Mouse (Mus musculus) layer of hippocampus, adult 2 months (tissue): Measurements from ENCODE around the gene A830018L16Rik. TPM values are rescaled to one million over a fixed set of nuclear protein-coding genes. Genes with fewer than 3 reads are reported as not detected.

Source experiments
- DNase-seq, 2 experiments: peaks; one replicate each; pipeline ENCODE4 v3.0.0; 2022; ENCODE audit warnings: low spot score in 2 of 2
- H3K27ac ChIP-seq: fragments of 200-600 bp; 2 replicates; pipeline ENCODE4 v1.8.1; 2022
- H3K4me3 ChIP-seq: fragments of 200-600 bp; 2 replicates; pipeline ENCODE4 v1.8.1; 2022; ENCODE audit warnings: mild to moderate bottlenecking
- CTCF ChIP-seq: fragments of 200-600 bp; conservative IDR thresholded peaks from 2 replicates; pipeline ENCODE4 v1.8.1; 2022; ENCODE audit warnings: antibody characterized with exemption, mild to moderate bottlenecking, moderate library complexity
- total RNA-seq, 2 experiments: library from RNA; stranded (reverse); gene quantifications; 2 replicates each; pipeline ENCODE4 v1.2.3; 2021

The A830018L16Rik gene
- total RNA-seq, 2 experiments from 2014 or later, result 116 to 123 TPM

GRCm38 (mm10) chr1:11744749-11745314 lies 330.9 kb downstream of the A830018L16Rik start:
- DNase-seq, result no peak
- Histone ChIP-seq H3K27ac (no peak overlapping the region), H3K4me3 (no peak overlapping the region)
- no peak for TF ChIP-seq CTCF

DNA sequence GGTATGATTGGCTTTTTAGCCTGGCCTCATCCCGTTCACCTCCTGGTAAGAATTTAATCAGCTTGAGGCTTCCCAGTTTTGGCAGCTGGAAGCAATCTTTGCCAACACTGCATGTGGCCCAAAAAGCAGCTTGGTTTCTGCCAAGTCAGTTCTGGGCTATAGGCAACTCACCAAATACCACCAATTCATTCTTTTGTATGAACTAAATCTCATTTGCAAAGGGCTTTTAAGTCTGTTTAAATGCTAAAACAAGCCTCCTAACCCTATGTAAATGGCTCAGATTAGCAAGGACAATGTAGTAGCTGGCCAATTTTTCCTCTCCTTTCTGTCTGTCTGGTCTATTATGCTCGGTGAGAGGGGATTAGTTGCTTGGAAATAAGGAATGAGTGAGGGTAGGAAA lies 334.5 kb downstream of the A830018L16Rik start:
- H3K4me3 ChIP-seq, result no peak overlapping the region
- no peak for TF ChIP-seq CTCF
- H3K27ac ChIP-seq, result no peak overlapping the region
- no peak for DNase-seq

- H3K27ac ChIP-seq, result no peak overlapping the region
- no peak for TF ChIP-seq CTCF
- no peak for DNase-seq
- H3K4me3 ChIP-seq, result no peak overlapping the region
These were observed 336.2 kb downstream of the A830018L16Rik start for GRCm38 (mm10) chr1:11750065-11750464.

DNA sequence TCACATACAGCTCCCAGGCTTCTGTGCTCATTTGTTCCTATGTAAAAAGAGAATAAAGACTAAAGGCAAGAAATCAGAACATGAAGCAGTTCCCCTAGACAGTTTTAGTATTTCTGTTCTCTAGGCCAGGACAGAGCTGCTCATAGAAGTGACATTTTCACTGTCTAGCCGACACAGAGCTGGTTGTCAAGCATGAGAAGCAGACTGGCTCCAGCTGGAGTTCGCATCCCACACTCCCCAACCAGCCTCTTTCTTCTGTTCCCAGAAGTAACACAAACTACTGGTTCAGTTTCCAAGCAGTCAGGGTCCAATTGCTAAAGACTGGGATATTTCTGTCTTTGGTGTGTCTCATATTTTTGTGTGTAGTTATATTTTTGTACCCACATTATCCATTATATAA lies 336.7 kb downstream of the A830018L16Rik start:
- Histone ChIP-seq H3K27ac (no peak overlapping the region), H3K4me3 (no peak overlapping the region)
- no peak for DNase-seq
- no peak for TF ChIP-seq CTCF

- no peak for TF ChIP-seq CTCF
- H3K4me3 ChIP-seq, result no peak overlapping the region
- no peak overlapping the region for H3K27ac ChIP-seq
- DNase-seq, result no peak
These were observed 338.1 kb downstream of the A830018L16Rik start for GRCm38 (mm10) chr1:11751996-11752395.

DNA sequence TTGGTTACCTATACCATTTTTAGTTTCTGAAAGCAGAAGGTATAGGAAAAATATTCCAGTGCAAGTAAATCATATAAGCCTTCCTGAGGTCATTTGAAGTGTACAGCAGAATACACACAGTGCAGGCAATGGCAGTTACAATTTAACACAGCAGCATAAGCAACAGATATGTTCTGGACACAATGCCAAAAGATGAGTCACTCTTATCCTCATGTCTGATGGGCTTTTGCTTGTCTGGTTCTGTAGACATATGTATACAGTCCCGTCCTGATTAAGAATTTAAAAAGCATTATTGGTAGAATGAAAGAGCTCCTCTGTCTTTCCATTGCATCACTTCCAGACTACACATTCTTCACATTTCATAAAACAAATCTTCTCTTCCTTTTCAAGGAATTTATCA lies 374.4 kb downstream of the A830018L16Rik start:
- no peak for TF ChIP-seq CTCF
- no peak for DNase-seq
- Histone ChIP-seq H3K27ac (no peak overlapping the region), H3K4me3 (no peak overlapping the region)

DNA sequence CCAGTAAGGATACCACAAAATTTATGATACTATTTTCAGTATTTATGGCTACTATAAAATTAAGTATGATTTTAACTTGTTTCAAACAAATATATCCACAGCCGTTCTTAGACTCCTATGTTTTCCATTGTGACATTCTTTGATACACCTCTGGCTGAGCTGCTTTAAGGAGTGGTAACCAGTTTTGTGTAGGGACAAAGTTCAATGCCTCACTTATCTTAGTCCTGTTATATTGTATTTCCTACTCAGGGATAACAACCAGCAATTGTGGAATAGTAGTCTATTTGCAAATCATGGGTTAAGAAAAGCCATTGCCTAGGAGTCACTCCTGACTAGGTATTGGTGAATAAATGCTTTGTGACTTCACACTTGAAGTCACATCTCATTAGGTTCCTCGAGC lies 378.9 kb downstream of the A830018L16Rik start:
- H3K27ac ChIP-seq, result no peak overlapping the region
- no peak for TF ChIP-seq CTCF

DNA sequence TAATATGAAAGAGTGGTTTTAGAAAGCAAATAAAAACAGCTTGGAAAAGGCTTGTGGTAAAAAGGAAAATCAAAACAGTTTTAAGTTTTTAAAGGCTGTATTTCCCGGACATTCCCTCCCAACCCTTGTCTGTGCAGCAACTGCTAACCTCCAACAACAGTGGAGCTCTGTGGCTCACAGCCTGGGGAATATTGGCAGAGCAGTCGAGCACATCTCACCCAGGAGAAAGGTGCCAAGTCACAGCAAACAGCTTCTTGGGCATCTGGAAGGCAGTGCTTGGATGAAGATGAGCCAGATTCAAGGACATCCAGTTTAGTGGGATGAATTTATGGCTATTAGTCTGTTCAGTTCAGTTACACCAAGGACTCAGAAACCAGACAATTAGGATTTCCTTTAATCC lies 381.8 kb downstream of the A830018L16Rik start:
- TF ChIP-seq CTCF, result no peak
- H3K4me3 ChIP-seq, result no peak overlapping the region
- no peak overlapping the region for H3K27ac ChIP-seq
- DNase-seq, result no peak

More for the DNA sequence above, 378.9 kb downstream of the A830018L16Rik start:
- no peak for DNase-seq
- H3K4me3 ChIP-seq, result no peak overlapping the region

- Histone ChIP-seq H3K27ac (no peak overlapping the region), H3K4me3 (no peak overlapping the region)
- no peak for DNase-seq
- no peak for TF ChIP-seq CTCF
These were observed 458.9 kb downstream of the A830018L16Rik start for GRCm38 (mm10) chr1:11872847-11873246.

DNA sequence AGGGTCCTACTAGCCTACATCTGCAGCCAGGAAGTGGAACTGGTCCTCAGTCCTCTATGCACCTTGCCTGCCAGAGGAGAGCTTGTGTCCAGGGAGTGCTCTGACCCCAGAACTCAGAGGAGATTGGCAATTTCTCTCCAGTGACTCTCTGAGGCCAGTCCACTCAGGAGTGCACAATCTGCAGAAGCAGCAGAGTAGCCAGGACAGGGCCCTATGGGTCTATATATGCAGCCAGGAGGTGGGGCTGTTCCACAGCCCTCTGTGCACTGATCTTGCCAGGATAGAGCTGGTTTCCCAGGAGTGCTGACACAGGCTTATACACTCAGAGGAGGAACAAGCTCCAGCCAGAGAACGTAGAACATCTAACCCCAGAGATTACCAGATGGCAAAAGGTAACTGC lies 459.7 kb downstream of the A830018L16Rik start:
- H3K4me3 ChIP-seq, result no peak overlapping the region
- no peak for TF ChIP-seq CTCF

GRCm38 (mm10) chr1:11881706-11882105 lies 467.8 kb downstream of the A830018L16Rik start:
- no peak overlapping the region for H3K27ac ChIP-seq
- DNase-seq, result no peak
- no peak overlapping the region for H3K4me3 ChIP-seq
- no peak for TF ChIP-seq CTCF

More for the DNA sequence above, 459.7 kb downstream of the A830018L16Rik start:
- DNase-seq, result no peak
- H3K27ac ChIP-seq, result no peak overlapping the region

- Histone ChIP-seq H3K4me3 (no peak overlapping the region), H3K27ac (no peak overlapping the region)
- TF ChIP-seq CTCF, result no peak
- DNase-seq, result peak; percentile 5 to 12
These were observed 481.8 kb downstream of the A830018L16Rik start for GRCm38 (mm10) chr1:11895715-11896114.

DNA sequence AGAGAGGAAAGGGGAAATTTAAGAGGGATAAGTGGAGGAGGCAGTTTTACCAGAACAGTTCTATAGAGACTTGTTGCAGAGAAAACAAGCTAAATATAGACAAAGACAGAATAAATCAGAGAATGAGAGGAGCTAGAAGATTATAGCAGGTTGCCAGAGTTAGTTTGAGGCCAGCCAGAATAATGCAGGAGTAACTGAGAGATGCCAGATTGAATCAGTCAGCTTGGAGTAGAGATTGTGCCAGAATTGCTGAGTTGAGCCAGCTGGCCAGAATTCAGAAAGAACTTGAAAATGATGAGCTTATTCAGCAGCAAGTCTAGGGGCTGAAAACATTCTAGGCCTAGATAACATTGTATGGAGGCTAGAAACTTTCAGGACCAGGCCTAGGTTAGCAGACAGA lies 502.0 kb downstream of the A830018L16Rik start:
- Histone ChIP-seq H3K27ac (no peak overlapping the region), H3K4me3 (no peak overlapping the region)
- no peak for TF ChIP-seq CTCF
- DNase-seq, result no peak

- TF ChIP-seq CTCF, result no peak
- H3K27ac ChIP-seq, result no peak overlapping the region
- no peak for DNase-seq
These were observed 523.1 kb downstream of the A830018L16Rik start for GRCm38 (mm10) chr1:11936984-11937383.

More at GRCm38 (mm10) chr1:11936984-11937383, 523.1 kb downstream of the A830018L16Rik start:
- no peak overlapping the region for H3K4me3 ChIP-seq
